Mouse (Mus musculus) liver, embryonic 13.5 days (tissue): Measurements from ENCODE around the gene Ska2. TPM values are rescaled to one million over a fixed set of nuclear protein-coding genes. Genes with fewer than 3 reads are reported as not detected.

ENCODE experiments used
- ATAC-seq: fragments of 200-750 bp; cut with Nextera tagmentation; 2 replicates; pipeline ENCODE4 v1.8.0; 2017; ENCODE audit warnings: low read depth, mild to moderate bottlenecking, moderate number of reproducible peaks, moderate library complexity
- DNase-seq: peaks from one replicate; pipeline ENCODE4 v3.0.0; 2022
- H3K27ac ChIP-seq: fragments of 300-500 bp; sonication (generic); 2 replicates; pipeline ENCODE4 v1.5.1; 2015; ENCODE audit warnings: moderate library complexity, mild to moderate bottlenecking, inconsistent platforms
- H3K27me3 ChIP-seq: fragments of 300-500 bp; sonication (generic); 2 replicates; pipeline ENCODE4 v1.6.1; 2015; ENCODE audit warnings: mild to moderate bottlenecking, inconsistent platforms
- H3K36me3 ChIP-seq: fragments of 300-500 bp; sonication (generic); 2 replicates; pipeline ENCODE4 v1.6.1; 2015; ENCODE audit warnings: mild to moderate bottlenecking, inconsistent platforms
- H3K4me1 ChIP-seq: fragments of 300-500 bp; sonication (generic); replicated peaks from 2 replicates; pipeline ENCODE4 v1.6.1; 2015; ENCODE audit warnings: inconsistent platforms
- H3K4me2 ChIP-seq: fragments of 300-500 bp; sonication (generic); 2 replicates; pipeline ENCODE4 v1.6.1; 2015; ENCODE audit warnings: inconsistent platforms, mild to moderate bottlenecking, moderate library complexity
- H3K4me3 ChIP-seq: fragments of 300-500 bp; sonication (generic); replicated peaks from 2 replicates; pipeline ENCODE4 v1.5.1; 2015; ENCODE audit warnings: mild to moderate bottlenecking, inconsistent platforms
- H3K9ac ChIP-seq: fragments of 300-500 bp; sonication (generic); 2 replicates; pipeline ENCODE4 v1.6.1; 2015; ENCODE audit warnings: mild to moderate bottlenecking, inconsistent platforms
- H3K9me3 ChIP-seq: fragments of 300-500 bp; sonication (generic); replicated peaks from 2 replicates; pipeline ENCODE4 v1.6.1; 2016; ENCODE audit warnings: inconsistent platforms
- WGBS: fragments of 180-500 bp; shearing (Covaris S2); methylation state at CpG from one replicate; pipeline ENCODE4 v1.1.7; 2015; ENCODE audit not compliant: insufficient replicate concordance; 5-methylcytosine and 5-hydroxymethylcytosine counted together
- polyA plus RNA-seq: library from polyadenylated mRNA; unstranded; fragments of >200 nt; fragmentation: Nextera tagmentation; extraction: Ambion mirVana; gene quantifications from 2 replicates; pipeline ENCODE4 v1.2.1, GENCODE M21; 2015

Gene Ska2
- polyA plus RNA-seq: 26.8 and 36.6 TPM in 2 replicates

DNA sequence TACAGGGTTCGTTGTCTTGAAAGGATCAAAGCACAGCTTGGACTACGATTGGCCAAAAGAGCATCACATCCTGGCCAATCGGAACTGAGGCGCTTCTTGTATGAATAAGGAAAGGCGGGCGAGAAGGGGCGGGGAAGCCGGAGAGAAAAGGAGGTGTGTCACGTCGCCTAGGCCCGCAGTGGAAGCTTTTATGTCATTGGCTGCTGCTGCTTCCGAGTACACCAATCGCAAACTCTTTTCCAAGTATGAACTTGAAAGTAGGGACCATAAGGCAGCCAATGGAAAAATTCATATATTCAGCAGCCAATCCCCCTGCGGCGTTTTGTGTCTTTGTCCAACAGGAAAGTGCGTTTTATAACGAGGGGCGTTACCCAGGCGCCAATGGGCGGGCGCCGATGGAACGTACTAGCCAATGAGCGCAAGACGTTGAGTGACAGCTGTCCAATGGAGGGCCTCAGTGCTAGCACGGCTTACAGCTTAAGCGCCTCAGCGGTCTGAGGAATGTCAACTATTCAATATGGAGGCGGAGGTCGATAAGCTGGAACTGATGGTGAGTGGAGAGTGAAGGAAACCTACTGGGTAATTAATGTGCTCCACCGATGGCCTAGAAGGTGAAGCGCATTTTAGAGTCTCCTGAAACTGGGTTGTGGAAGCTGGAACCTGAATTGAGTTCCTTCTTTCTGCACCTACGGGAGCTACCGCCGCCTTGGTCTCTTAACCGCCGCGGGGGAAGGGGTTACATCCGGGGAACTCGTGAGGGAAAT, at the start of gene Ska2:
Gene Ska2, plus strand, starts transcription at position 480 of the 764 bp plus-strand sequence.
- Histone ChIP-seq H3K27me3 (no peaks in the 10 kb centered on the region), H3K36me3 (peaks cover 40% of the 10 kb centered on the region), H3K9me3 (no peaks in the 10 kb centered on the region), H3K9ac (peak within 1 kb of the TSS; percentile 96), H3K4me3 (peak within 1 kb of the TSS; percentile 96), H3K27ac (peak within 1 kb of the TSS; percentile 88), H3K4me2 (peak within 1 kb of the TSS; percentile 72), H3K4me1 (peaks cover 31% of the 10 kb centered on the region)
- under 1% methylated on average over 40 of the region's 40 CpGs for WGBS
- ATAC-seq (peak; percentile 96), DNase-seq (peak; percentile 97)

DNA sequence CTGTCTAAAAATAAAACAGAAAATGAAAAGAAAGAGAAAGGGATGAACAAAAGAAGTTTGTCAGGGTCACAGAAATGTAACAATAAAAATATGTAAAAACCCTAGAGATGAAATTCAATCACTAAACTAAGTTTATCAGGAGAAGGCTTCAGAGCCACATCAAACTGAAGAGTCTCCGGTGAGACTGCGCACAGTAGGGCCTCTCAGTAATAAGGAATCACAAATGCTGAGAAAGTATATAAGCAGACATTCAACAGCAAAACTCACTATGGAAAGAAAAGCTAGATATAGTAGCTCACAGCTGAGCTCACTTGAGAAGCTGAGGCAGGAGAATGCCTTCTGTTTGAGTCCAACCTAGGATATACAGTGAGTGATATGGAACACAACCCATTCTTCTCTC, 48.6 kb upstream of the Ska2 start:
- DNase-seq (no peak), ATAC-seq (no peak)
- Histone ChIP-seq H3K4me1 (peaks cover 26% of the 10 kb centered on the region), H3K9me3 (no peaks in the 10 kb centered on the region), H3K4me2 (no peak overlapping the region), H3K27ac (no peak overlapping the region), H3K4me3 (no peak overlapping the region), H3K9ac (no peak overlapping the region), H3K27me3 (no peaks in the 10 kb centered on the region), H3K36me3 (no peaks in the 10 kb centered on the region)
- WGBS: 88% methylated on average over 2 of the region's 2 CpGs

DNA sequence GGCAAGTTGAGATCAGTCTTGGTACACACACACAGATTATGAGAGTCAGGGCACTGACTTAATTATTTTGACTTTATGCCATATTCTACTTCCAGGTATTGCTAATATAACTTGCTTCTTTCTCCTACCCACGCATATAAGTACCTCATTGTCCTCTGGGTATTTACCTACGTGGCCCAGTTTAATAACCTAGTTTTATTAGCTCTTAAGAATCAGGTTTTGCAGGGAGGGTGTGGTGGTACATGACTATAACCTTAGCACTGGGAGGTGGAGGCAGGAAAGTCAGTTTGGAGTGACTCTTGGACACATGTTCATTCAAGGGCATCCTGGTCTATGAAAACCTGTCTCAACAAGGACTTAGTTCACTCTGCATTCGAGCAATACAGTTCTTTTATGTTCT, 46.9 kb upstream of the Ska2 start:
- no peaks in the 10 kb centered on the region for H3K9me3 ChIP-seq
- DNase-seq: no peak
- H3K4me1 ChIP-seq: peaks cover 10% of the 10 kb centered on the region
- H3K27ac ChIP-seq: no peak overlapping the region
- H3K9ac ChIP-seq: no peak overlapping the region
- ATAC-seq: no peak
- H3K27me3 ChIP-seq: no peaks in the 10 kb centered on the region
- H3K4me2 ChIP-seq: no peak overlapping the region
- no peaks in the 10 kb centered on the region for H3K36me3 ChIP-seq
- 44% methylated on average over 3 of the region's 3 CpGs for WGBS
- H3K4me3 ChIP-seq: no peak overlapping the region

DNA sequence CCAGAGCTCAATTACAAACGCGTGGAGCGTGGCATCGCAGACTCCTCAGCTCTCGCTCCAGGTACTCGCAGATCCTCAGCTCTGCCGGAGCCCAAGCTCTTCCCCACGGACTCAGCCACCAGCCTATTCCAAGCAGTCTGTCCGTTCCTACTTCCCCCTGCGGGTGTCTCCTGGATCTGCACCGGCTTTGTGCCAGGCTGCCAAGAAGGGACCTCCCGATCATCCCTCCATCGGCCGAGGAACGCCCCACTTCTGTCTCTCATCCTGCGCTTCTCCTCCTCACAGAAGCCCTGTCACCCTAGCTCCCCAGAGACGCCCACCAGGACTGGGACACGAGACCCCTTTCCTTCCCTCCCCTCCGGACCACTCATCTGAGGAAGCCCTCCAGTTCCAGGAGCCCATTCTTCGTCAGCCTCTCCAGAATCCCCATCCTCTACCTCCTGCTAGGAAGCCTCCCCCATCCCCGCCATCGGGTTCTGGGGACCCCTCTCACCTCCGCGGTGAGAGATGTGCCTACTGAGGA, 35.6 kb upstream of the Ska2 start:
- H3K4me2 ChIP-seq: peak overlapping the region; percentile 99
- peak overlapping the region; percentile 73 for H3K4me3 ChIP-seq
- DNase-seq (peak; percentile 60), ATAC-seq (peak; percentile 62)
- peaks cover 20% of the 10 kb centered on the region for H3K36me3 ChIP-seq
- H3K27ac ChIP-seq: no peak overlapping the region
- 2% methylated on average over 24 of the region's 24 CpGs for WGBS
- H3K27me3 ChIP-seq: no peaks in the 10 kb centered on the region
- no peaks in the 10 kb centered on the region for H3K9me3 ChIP-seq
- H3K9ac ChIP-seq: peak overlapping the region; percentile 84
- H3K4me1 ChIP-seq: peaks cover 22% of the 10 kb centered on the region

DNA sequence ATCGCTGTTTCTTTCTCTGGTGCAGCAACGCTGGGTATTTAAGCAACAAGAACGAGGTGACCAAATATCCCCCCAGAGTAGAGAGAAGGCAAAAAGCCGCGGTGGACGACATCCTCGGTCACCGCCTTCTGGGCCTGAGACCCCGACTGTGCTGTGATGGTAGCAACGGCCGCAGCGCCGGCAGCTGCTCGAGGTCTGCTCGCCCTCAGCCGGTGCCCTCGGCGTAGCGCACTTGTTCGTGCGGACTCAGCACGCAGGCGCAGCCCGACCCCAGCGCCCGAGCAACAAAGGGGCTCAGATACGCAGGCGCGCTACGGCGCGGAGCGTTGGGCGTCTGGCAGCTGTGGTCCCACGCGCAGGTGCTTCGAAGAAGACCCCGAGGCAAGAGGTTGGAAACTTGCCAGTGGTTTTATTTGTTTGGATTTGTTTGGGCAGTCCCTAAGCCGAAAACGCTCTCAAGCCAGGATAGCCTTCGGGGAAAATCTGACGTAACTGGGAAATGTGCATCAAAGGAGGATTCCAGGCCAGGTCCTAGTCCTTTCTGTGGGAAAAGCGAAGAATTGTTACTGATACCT, 35.1 kb upstream of the Ska2 start, which contains the start of gene Gdpd1:
Gene Gdpd1, minus strand, starts transcription at position 197 of the 575 bp plus-strand sequence.
- Histone ChIP-seq H3K4me1 (peaks cover 22% of the 10 kb centered on the region), H3K9ac (peak within 1 kb of the TSS; percentile 84), H3K4me2 (peak within 1 kb of the TSS; percentile 99), H3K9me3 (no peaks in the 10 kb centered on the region), H3K4me3 (peak within 1 kb of the TSS; percentile 73), H3K36me3 (peaks cover 23% of the 10 kb centered on the region), H3K27me3 (no peaks in the 10 kb centered on the region), H3K27ac (peak within 1 kb of the TSS; percentile 16; the same call in 1 of the 2 replicates)
- ATAC-seq: peak; percentile 97
- 2% methylated on average over 43 of the region's 43 CpGs for WGBS
- peak; percentile 85 for DNase-seq

DNA sequence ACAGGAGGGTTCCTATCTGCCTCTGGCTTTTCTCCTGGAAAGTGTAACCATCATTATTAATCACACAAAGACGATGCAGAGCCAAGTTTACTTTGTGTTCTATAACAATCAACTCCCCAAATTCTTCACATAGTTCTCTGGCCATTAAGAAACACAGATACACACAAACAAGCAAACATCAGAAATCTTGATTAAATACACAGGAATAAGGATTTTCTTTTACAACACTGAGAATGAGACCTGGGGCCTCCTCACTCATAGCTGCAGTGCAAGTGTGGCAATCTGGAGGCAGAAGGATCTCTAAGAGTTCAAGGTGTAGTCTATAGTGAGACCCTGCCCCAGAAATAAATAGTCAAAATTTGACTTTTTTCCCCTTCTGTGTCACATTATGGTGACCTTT, 25.3 kb upstream of the Ska2 start:
- no peak overlapping the region for H3K4me3 ChIP-seq
- peaks cover 52% of the 10 kb centered on the region for H3K36me3 ChIP-seq
- no peaks in the 10 kb centered on the region for H3K9me3 ChIP-seq
- ATAC-seq (no peak), DNase-seq (no peak)
- no peak overlapping the region for H3K4me2 ChIP-seq
- H3K9ac ChIP-seq: no peak overlapping the region
- peaks cover 39% of the 10 kb centered on the region for H3K4me1 ChIP-seq
- 91% methylated on average over 1 of the region's 1 CpGs for WGBS
- H3K27ac ChIP-seq: no peak overlapping the region
- H3K27me3 ChIP-seq: no peaks in the 10 kb centered on the region

DNA sequence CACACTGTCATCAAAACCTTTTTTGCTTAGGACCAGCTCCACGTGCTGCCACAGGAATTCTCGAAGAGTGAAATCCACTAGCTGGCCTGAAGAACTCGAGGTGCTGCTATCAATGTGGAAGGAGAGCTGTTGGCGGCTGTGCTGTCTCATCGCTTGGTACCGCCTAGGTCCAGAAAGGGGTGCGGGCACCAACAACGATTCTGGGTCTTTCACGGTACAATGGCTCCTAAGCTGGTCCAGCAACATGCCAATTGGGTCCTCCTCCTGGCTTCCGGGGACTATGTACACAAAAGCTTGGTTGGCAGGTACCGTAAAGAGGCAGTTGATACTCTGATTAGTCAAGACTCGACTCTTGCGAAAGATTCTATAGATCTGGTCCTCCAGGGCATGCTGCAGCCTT, 23.6 kb upstream of the Ska2 start:
- no peak for ATAC-seq
- Histone ChIP-seq H3K27me3 (no peaks in the 10 kb centered on the region), H3K4me1 (peaks cover 39% of the 10 kb centered on the region), H3K4me2 (peak overlapping the region; percentile 71), H3K27ac (0 out of 2 replicates have a peak overlapping the region, but pooled peaks have one; percentile 53), H3K9me3 (no peaks in the 10 kb centered on the region), H3K36me3 (peaks cover 47% of the 10 kb centered on the region), H3K9ac (peak overlapping the region; percentile 84), H3K4me3 (peak overlapping the region; percentile 79)
- 78% methylated on average over 13 of the region's 13 CpGs for WGBS
- no peak for DNase-seq

DNA sequence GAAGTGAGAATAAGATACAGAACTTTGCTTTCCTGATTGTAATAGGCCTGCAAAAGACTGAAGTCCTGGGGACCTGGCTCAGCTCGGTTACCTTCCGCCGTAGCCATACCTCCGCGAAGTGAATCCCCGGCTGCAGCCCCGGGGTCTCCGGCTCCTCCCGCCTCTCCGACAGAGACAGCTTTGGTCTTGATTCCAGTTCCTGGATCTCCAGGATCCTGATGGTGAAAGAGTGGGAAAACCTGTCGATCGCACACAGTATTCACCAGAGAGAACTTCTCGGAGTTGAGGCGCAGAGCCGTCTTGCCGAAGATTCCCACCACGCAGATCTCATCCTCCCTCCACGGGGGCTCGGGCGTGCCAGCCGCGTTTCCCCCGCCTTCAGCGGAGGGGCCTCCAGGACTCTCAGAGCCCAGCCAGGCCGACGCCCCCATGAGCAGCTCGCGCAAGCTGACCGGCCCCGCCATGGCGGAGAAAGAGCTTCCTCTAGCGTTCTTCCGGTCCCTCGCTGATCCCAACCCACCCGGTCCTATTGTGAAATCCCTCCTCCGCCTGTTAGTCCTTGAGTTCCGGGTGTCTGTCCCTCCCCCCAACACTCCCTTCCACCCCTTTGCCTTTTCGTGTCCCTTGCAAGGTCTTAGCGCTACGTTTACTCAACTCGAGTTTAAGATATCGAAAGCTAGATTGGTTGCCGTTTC, 22.6 kb upstream of the Ska2 start, which contains the start of gene Smg8:
Gene Smg8, minus strand, starts transcription at position 485 of the 695 bp plus-strand sequence.
- WGBS: under 1% methylated on average over 43 of the region's 43 CpGs
- H3K4me2 ChIP-seq: peak within 1 kb of the TSS; percentile 71

DNA sequence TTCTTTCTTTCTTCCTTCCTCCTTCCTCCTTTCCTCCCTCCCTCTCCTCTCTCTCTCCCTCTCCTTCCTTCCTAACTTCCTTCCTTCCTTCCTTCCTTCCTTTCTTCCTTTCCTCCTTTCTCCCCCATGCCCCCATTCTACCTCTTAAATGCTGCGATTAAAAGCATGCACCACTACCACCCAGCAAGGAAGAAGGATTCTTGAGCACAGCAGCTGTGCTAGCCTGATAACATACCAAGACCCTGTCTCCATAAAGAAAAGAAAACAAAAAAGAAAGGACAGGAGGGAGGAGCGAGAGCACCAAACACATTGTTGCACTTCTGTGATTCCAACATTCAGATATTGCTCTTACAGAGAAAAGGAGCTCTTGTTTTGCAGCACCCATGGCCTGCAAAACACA, 21.9 kb upstream of the Ska2 start:
- DNase-seq: no peak
- peaks cover 39% of the 10 kb centered on the region for H3K4me1 ChIP-seq
- peak; percentile 53 for ATAC-seq
- peaks cover 48% of the 10 kb centered on the region for H3K36me3 ChIP-seq
- H3K4me2 ChIP-seq: peak overlapping the region; percentile 71
- no peaks in the 10 kb centered on the region for H3K9me3 ChIP-seq
- WGBS: 20% methylated on average over 2 of the region's 2 CpGs
- peak overlapping the region; percentile 84 for H3K9ac ChIP-seq
- no peaks in the 10 kb centered on the region for H3K27me3 ChIP-seq
- H3K4me3 ChIP-seq: peak overlapping the region; percentile 79
- peak overlapping the region; percentile 63 for H3K27ac ChIP-seq

More for the DNA sequence above, 22.6 kb upstream of the Ska2 start, which contains the start of gene Smg8:
- DNase-seq (peak; percentile 79), ATAC-seq (peak; percentile 93)
- peak within 1 kb of the TSS; percentile 84 for H3K9ac ChIP-seq
- H3K4me3 ChIP-seq: peak within 1 kb of the TSS; percentile 79
- H3K4me1 ChIP-seq: peaks cover 39% of the 10 kb centered on the region
- H3K36me3 ChIP-seq: peaks cover 47% of the 10 kb centered on the region
- no peaks in the 10 kb centered on the region for H3K27me3 ChIP-seq
- no peaks in the 10 kb centered on the region for H3K9me3 ChIP-seq
- H3K27ac ChIP-seq: peak within 1 kb of the TSS; percentile 63

DNA sequence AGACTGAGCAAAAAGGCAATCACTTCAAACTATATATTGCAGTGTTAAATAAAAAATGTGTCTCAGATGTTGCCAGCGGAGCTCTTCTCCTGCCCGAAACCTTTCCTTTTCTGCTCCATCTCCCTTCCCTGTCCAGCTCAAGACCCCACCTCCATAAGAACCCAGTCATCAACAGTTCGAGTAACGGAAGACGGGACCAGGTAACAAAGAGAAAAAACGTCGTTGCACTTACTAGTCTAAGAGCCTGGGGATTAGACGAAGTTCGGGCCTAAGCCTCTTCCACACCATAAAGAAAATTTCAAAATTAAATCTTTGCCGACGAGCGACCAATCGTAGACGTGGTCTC, 652 bp upstream of the Ska2 start, which contains the start of gene Prr11:
Gene Prr11, minus strand, starts transcription at position 300 of the 346 bp plus-strand sequence.
- Histone ChIP-seq H3K27me3 (no peaks in the 10 kb centered on the region), H3K4me3 (peak within 1 kb of the TSS; percentile 96), H3K9me3 (no peaks in the 10 kb centered on the region), H3K27ac (peak within 1 kb of the TSS; percentile 88), H3K4me1 (peaks cover 31% of the 10 kb centered on the region), H3K9ac (peak within 1 kb of the TSS; percentile 96), H3K36me3 (peaks cover 41% of the 10 kb centered on the region), H3K4me2 (peak within 1 kb of the TSS; percentile 72)
- WGBS: 0% methylated on average over 14 of the region's 14 CpGs
- ATAC-seq (no peak), DNase-seq (no peak)
